Mouse (Mus musculus) spleen, adult 18-20 months (tissue): Measurements from ENCODE around the gene Usp30.
A peak's percentile ranks its signal among the peaks of the same experiment; 100 is the strongest.

ENCODE experiments used
- DNase-seq, 2 experiments: peaks; one replicate each; pipeline ENCODE4 v3.0.0; 2022; ENCODE audit warnings: mixed read lengths in 2 of 2

Gene Usp30

DNA sequence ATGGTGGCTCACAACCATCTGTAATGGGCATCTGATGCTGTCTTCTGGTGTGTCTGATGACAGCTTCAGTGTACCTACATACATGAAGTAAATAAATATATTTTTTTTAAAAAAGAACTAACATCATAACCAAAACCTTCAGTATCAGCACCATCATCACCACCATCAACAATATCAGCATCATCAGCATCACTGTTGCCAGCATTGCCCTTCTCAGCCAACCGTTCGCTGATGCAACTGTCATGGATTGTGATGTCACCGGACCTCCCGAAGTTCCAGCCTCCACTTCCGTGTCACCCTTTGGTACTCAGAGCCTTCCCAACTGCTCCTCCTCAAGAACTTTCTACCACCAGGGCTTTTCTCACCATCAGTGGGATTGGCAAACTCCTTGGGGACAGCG lies at the start of gene Usp30:
Gene Usp30 (plus strand): TSS at position 301 of the 400 bp plus-strand sequence.
- DNase-seq, result no peak

- DNase-seq, result no peak
Measured at GRCm38 (mm10) chr5:114024390-114024789, 40.9 kb upstream of the Usp30 start.

DNA sequence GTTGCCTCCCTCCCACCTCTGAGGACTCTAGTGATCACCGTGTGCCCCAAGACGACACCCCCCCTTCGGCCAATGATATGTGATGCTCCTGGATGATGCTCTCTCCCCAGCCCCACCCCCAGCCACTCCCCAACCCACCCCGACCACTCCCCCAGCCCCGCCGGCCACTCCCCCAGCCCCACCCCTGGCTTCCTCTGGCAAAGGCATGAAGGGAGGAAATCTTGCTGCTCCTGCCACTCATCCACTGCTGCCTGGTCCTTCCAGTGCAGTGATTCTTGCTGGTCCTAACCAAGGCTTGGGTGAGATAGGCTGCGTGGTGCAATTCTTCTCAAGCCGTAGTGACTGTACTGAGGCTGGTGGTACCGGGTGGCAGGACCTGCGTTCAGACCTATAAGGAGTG lies 40.4 kb upstream of the Usp30 start:
- no peak for DNase-seq

GRCm38 (mm10) chr5:114027217-114027944 lies 37.9 kb upstream of the Usp30 start:
- DNase-seq, result no peak

- no peak for DNase-seq
Measured at GRCm38 (mm10) chr5:114028111-114028510, 37.1 kb upstream of the Usp30 start.

GRCm38 (mm10) chr5:114030652-114031051 lies 34.6 kb upstream of the Usp30 start:
- no peak for DNase-seq

GRCm38 (mm10) chr5:114032161-114032763 lies 33.0 kb upstream of the Usp30 start:
- no peak for DNase-seq

GRCm38 (mm10) chr5:114034393-114034792 lies 30.9 kb upstream of the Usp30 start:
- no peak for DNase-seq

GRCm38 (mm10) chr5:114035111-114035510 lies 30.1 kb upstream of the Usp30 start:
- DNase-seq, result no peak

GRCm38 (mm10) chr5:114040508-114040907 lies 24.8 kb upstream of the Usp30 start:
- no peak for DNase-seq

GRCm38 (mm10) chr5:114040911-114041310 lies 24.4 kb upstream of the Usp30 start:
- no peak for DNase-seq

DNA sequence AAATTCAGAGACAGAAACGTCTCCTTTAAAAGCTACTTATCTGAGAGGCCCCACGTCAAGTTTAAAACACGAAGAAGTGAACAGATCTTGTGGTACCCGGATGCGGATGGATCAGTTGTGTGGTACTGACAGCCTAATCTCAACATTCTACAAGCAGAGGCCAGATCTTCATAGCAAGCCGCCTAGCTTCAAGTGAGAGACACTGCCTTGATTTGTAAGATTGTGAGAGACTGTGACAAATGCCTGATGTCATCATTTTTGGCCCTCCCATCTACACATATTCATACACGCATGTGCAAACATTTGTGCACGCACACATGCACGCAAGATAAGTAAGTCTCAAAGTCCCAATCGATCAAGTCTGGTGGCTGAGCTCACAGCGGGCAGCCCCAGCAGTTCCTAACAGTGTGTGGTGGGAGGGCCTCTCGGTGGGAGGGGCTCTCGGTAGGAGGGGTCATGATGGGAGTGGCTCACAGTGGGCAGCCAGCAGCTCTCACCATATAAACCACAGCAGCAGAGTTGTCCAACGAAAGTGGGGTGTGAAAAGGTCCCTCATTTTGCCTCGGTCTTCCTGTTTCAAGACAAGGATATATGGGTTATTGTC lies 23.8 kb upstream of the Usp30 start:
- peak in 1 of 2 experiments; percentile 25 for DNase-seq

DNA sequence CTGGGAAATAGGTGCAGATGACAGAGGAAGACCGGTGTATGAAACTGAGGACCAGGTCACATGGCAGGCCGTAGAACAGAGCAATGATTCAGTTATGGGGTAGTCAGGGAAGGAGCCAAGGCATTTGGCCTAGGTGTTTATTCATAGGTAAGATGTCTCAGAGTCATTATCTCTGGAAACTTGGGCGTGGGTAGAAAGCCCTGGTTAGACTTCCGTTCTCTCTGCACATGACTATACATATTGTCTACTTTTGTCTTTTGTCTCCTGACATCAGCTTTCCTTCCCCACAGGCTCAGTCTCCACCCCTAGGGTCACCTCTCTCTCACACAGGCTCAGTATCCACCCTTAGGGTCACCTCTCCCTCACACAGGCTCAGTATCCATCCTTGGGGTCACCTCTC lies 21.5 kb upstream of the Usp30 start:
- DNase-seq, result no peak

- DNase-seq, result peak in 1 of 2 experiments; percentile 10
Measured at GRCm38 (mm10) chr5:114045134-114045533, 20.1 kb upstream of the Usp30 start.

GRCm38 (mm10) chr5:114046151-114046550 lies 19.1 kb upstream of the Usp30 start:
- DNase-seq, result no peak

- DNase-seq, result no peak
Measured at GRCm38 (mm10) chr5:114046604-114047003, 18.7 kb upstream of the Usp30 start.

- no peak for DNase-seq
Measured at GRCm38 (mm10) chr5:114047182-114047581, 18.1 kb upstream of the Usp30 start.

- DNase-seq, result no peak
Measured at GRCm38 (mm10) chr5:114048731-114049308, 16.4 kb upstream of the Usp30 start.

GRCm38 (mm10) chr5:114052246-114052761 lies 13.0 kb upstream of the Usp30 start:
- DNase-seq, result peak in 1 of 2 experiments; percentile 47

DNA sequence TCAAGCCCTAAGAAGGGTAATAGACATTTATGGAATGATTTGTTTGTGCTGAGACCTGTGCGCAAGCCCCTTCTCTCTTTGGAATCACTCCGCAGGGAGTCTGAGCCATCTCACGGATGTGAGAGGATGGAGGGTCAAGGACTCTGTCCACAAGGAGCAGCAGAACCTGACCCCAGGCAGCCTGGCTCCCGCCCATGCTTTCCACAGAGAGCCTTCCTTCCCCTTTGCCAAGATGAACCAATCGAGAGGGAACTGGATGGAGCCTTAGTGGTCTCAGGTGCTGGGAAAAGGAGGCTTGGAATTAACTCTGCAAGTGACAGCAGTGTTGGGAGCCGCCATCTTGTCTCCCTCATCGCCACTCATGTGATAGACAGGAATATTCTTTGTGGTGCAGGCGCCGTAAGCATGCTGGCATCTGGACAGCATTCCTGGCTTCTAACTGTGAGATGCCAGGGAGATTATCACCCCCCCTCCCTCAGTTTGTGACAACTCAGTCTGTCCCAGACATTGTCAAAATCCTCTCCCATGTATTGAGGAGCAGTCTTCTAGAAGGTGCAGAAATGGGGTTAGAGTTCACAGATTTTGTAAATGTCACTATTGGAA lies 8.0 kb upstream of the Usp30 start:
- DNase-seq, result no peak

- no peak for DNase-seq
Measured at GRCm38 (mm10) chr5:114061675-114062074, 3.6 kb upstream of the Usp30 start.

DNA sequence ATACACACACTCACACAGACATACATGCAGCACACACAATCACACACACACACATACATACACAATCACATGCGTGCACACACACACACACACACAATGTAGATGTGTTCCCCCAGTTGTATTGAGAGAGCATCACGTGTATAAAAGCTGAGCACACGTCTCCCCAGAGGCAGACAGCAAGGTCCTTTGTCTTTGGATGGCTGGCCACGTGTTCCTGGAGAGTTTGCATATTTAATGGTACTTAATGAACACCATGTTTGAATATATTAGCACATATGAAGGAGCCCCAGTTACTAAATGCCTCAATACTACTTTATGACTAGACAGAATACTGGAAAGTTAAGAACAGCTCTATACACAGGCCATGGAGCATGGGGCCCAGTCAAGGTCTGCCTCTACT lies 1.3 kb upstream of the Usp30 start:
- no peak for DNase-seq

GRCm38 (mm10) chr5:114066601-114067000 lies 1.3 kb downstream of the Usp30 start:
- no peak for DNase-seq
